Mouse (Mus musculus): Measurements from ENCODE around the gene Pdk1. TPM values are rescaled to one million over a fixed set of nuclear protein-coding genes. Genes with fewer than 3 reads are reported as not detected.
"Not testable (repeated sequence)": the region's sequence is repeated elsewhere in the genome, so short reads cannot be mapped to it uniquely, and the experiment has no call there.

Pdk1 gene
- polyA plus RNA-seq, 1 experiment = 16.7 TPM

DNA sequence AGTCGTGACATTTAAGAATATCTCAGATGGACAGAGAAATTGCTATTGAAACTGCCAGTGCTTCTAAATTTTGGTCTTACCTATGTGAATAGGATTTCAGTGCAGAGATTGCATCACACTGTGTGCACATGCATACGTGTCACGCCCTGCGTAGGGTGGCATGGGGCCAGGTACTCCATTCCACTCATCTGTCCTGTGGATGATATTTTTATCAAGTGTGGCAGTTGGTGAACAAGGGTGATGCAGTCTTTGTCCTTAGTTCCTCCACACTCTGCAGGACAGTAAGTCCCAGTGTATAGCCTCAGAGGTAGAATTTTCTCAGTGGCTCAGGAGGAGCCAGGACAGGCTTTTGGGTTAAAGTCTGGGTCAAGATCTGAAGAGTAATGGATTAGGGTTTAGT lies 36.8 kb upstream of the Pdk1 start:
- Histone ChIP-seq H3K36me3 (ENCODE audit: control insufficient read depth, insufficient read depth, low read length) (peaks cover 5% of the 10 kb centered on the region; the same call in 1 of the 2 replicates), H3K27ac (ENCODE audit: insufficient read depth, low read depth, low read length) (no peak overlapping the region), H3K4me3 (ENCODE audit: insufficient read depth, low read depth, low read length) (no peak overlapping the region), H3K4me1 (ENCODE audit: control insufficient read depth, insufficient read depth, low read length) (no peaks in the 10 kb centered on the region), H3K27me3 (replicated peaks; ENCODE audit: control insufficient read depth, insufficient read depth, low read length) (no peaks in the 10 kb centered on the region)
- TF ChIP-seq POLR2A (IDR thresholded peaks at IDR 0.05; ENCODE audit: low read depth, low read length) (no peak), CTCF (conservative IDR thresholded peaks at IDR 0.05; ENCODE audit: insufficient read depth, insufficient read length, low read depth, low read length) (no peak)
- DNase-seq = no peak
- WGBS = 97% methylated on average over 4 of the region's 4 CpGs

GRCm38 (mm10) chr2:71837261-71837660 lies 35.8 kb upstream of the Pdk1 start:
- DNase-seq = peak; percentile 70
- H3K36me3 ChIP-seq (ENCODE audit: control insufficient read depth, insufficient read depth, low read length) = peaks cover 5% of the 10 kb centered on the region; the same call in 1 of the 2 replicates
- WGBS = 41% methylated on average over 4 of the region's 4 CpGs
- H3K27me3 ChIP-seq (replicated peaks; ENCODE audit: control insufficient read depth, insufficient read depth, low read length) = no peaks in the 10 kb centered on the region
- H3K4me1 ChIP-seq (ENCODE audit: control insufficient read depth, insufficient read depth, low read length) = no peaks in the 10 kb centered on the region
- H3K4me3 ChIP-seq (ENCODE audit: insufficient read depth, low read depth, low read length) = no peak overlapping the region
- TF ChIP-seq CTCF (conservative IDR thresholded peaks at IDR 0.05; ENCODE audit: insufficient read depth, insufficient read length, low read depth, low read length) (no peak), POLR2A (IDR thresholded peaks at IDR 0.05; ENCODE audit: low read depth, low read length) (no peak)
- no peak overlapping the region for H3K27ac ChIP-seq (ENCODE audit: insufficient read depth, low read depth, low read length)

DNA sequence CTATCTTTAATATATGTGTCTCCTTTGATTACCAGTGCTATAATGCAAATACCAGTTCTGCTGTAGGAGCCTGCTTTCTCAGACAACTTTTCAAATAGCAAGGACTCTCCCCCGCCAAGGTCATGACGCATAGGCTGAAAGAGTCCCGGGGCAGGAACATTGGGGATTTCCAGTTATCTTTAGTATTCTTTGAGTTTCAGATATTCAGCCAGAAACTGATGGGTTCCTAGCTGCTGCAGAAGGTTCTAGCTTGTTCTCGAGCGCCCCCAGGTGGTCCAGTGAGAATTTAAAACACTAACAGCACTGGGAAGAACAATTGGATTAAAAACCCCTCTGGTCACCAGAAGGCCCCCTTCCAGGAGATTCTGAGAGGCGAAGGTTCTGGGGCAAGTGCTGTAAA lies 35.2 kb upstream of the Pdk1 start:
- 30% methylated on average over 6 of the region's 6 CpGs for WGBS
- no peak overlapping the region for H3K4me3 ChIP-seq (ENCODE audit: insufficient read depth, low read depth, low read length)

GRCm38 (mm10) chr2:71843316-71843715 lies 29.7 kb upstream of the Pdk1 start:
- DNase-seq = no peak
- Histone ChIP-seq H3K4me3 (ENCODE audit: insufficient read depth, low read depth, low read length) (no peak overlapping the region), H3K36me3 (ENCODE audit: control insufficient read depth, insufficient read depth, low read length) (peaks cover 13% of the 10 kb centered on the region), H3K27ac (ENCODE audit: insufficient read depth, low read depth, low read length) (no peak overlapping the region), H3K4me1 (ENCODE audit: control insufficient read depth, insufficient read depth, low read length) (no peaks in the 10 kb centered on the region), H3K27me3 (replicated peaks; ENCODE audit: control insufficient read depth, insufficient read depth, low read length) (no peaks in the 10 kb centered on the region)
- WGBS = 47% methylated on average over 9 of the region's 9 CpGs
- no peak for TF ChIP-seq POLR2A (IDR thresholded peaks at IDR 0.05; ENCODE audit: low read depth, low read length)
- TF ChIP-seq CTCF (conservative IDR thresholded peaks at IDR 0.05; ENCODE audit: insufficient read depth, insufficient read length, low read depth, low read length) = no peak

More for the DNA sequence above, 35.2 kb upstream of the Pdk1 start:
- Histone ChIP-seq H3K27me3 (replicated peaks; ENCODE audit: control insufficient read depth, insufficient read depth, low read length) (no peaks in the 10 kb centered on the region), H3K4me1 (ENCODE audit: control insufficient read depth, insufficient read depth, low read length) (no peaks in the 10 kb centered on the region), H3K27ac (ENCODE audit: insufficient read depth, low read depth, low read length) (no peak overlapping the region), H3K36me3 (ENCODE audit: control insufficient read depth, insufficient read depth, low read length) (peaks cover 5% of the 10 kb centered on the region; the same call in 1 of the 2 replicates)
- TF ChIP-seq CTCF (conservative IDR thresholded peaks at IDR 0.05; ENCODE audit: insufficient read depth, insufficient read length, low read depth, low read length) = peak; percentile 60
- TF ChIP-seq POLR2A (IDR thresholded peaks at IDR 0.05; ENCODE audit: low read depth, low read length) = no peak
- peak; percentile 52 for DNase-seq

GRCm38 (mm10) chr2:71844906-71845305 lies 28.1 kb upstream of the Pdk1 start:
- 86% methylated on average over 6 of the region's 6 CpGs for WGBS
- H3K27me3 ChIP-seq (replicated peaks; ENCODE audit: control insufficient read depth, insufficient read depth, low read length) = no peaks in the 10 kb centered on the region
- no peak for DNase-seq
- no peaks in the 10 kb centered on the region for H3K4me1 ChIP-seq (ENCODE audit: control insufficient read depth, insufficient read depth, low read length)
- no peak overlapping the region for H3K4me3 ChIP-seq (ENCODE audit: insufficient read depth, low read depth, low read length)
- TF ChIP-seq CTCF (conservative IDR thresholded peaks at IDR 0.05; ENCODE audit: insufficient read depth, insufficient read length, low read depth, low read length) (no peak), POLR2A (IDR thresholded peaks at IDR 0.05; ENCODE audit: low read depth, low read length) (no peak)
- no peak overlapping the region for H3K27ac ChIP-seq (ENCODE audit: insufficient read depth, low read depth, low read length)
- H3K36me3 ChIP-seq (ENCODE audit: control insufficient read depth, insufficient read depth, low read length) = peaks cover 11% of the 10 kb centered on the region

DNA sequence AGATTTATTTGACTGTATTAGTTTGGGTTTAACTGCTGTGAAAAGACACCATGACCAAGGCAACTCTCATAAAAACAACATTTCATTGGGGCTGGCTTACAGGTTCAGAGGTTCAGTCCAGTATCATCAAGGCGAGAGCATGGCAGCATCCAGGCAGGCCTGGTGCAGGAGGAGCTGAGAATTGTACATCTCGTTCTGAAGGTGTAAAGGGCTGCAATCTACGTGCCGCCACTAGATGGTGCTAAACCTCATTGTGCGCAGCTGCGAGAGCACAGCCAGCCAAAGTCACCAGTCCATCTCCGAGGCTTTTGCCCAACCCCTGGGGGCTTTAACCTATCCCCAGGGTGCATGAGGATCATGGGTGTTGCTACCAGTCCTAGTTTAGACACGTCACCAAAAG lies 20.9 kb upstream of the Pdk1 start:
- TF ChIP-seq CTCF (conservative IDR thresholded peaks at IDR 0.05; ENCODE audit: insufficient read depth, insufficient read length, low read depth, low read length) = peak; percentile 33; the same call in 1 of the 2 replicates
- peak; percentile 74 for DNase-seq
- H3K27me3 ChIP-seq (replicated peaks; ENCODE audit: control insufficient read depth, insufficient read depth, low read length); H3K4me3 ChIP-seq (ENCODE audit: insufficient read depth, low read depth, low read length); H3K27ac ChIP-seq (ENCODE audit: insufficient read depth, low read depth, low read length); H3K4me1 ChIP-seq (ENCODE audit: control insufficient read depth, insufficient read depth, low read length): not testable (repeated sequence)
- WGBS = 4% methylated on average over 7 of the region's 8 CpGs
- H3K36me3 ChIP-seq (ENCODE audit: control insufficient read depth, insufficient read depth, low read length) = peaks cover 11% of the 10 kb centered on the region

DNA sequence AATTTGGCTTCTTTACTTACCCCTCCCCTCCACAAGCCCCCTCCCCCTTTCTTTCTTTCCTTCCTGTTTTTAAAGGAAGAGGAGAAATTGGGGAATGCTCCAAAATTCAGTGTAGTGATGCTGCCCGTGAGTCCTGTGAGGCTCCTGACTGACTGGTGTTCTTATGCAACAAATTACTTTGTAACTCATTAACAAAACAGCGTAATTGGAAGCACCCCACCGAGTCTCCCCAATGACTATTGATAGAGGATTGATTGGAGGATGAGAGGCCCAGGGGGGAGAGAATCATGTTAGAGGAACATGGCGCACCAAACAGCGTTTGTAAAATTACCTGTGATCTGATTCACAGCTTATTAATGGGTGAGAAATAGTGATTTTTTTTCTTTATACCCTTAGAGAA lies 17.9 kb upstream of the Pdk1 start:
- Histone ChIP-seq H3K4me3 (ENCODE audit: insufficient read depth, low read depth, low read length) (no peak overlapping the region), H3K4me1 (ENCODE audit: control insufficient read depth, insufficient read depth, low read length) (no peaks in the 10 kb centered on the region), H3K27ac (ENCODE audit: insufficient read depth, low read depth, low read length) (no peak overlapping the region), H3K36me3 (ENCODE audit: control insufficient read depth, insufficient read depth, low read length) (peaks cover 7% of the 10 kb centered on the region; the same call in 1 of the 2 replicates), H3K27me3 (replicated peaks; ENCODE audit: control insufficient read depth, insufficient read depth, low read length) (no peaks in the 10 kb centered on the region)
- no peak for DNase-seq
- TF ChIP-seq POLR2A (IDR thresholded peaks at IDR 0.05; ENCODE audit: low read depth, low read length) = no peak
- TF ChIP-seq CTCF (conservative IDR thresholded peaks at IDR 0.05; ENCODE audit: insufficient read depth, insufficient read length, low read depth, low read length) = no peak
- 65% methylated on average over 5 of the region's 5 CpGs for WGBS

Measured in kidney, adult 2 months (tissue).